Mouse (Mus musculus) bone marrow macrophage, adult 2 months (primary cell): Measurements from ENCODE around the gene Hjurp. TPM values are rescaled to one million over a fixed set of nuclear protein-coding genes. Genes with fewer than 3 reads are reported as not detected.

Source experiments
- H3K27ac ChIP-seq: 2 replicates; pipeline ENCODE4 v1.5.1; 2012; ENCODE audit warnings: low read depth, low read length; ENCODE audit not compliant: insufficient read depth
- H3K4me1 ChIP-seq: 2 replicates; pipeline ENCODE4 v1.6.1; 2012; ENCODE audit warnings: low read length; ENCODE audit not compliant: control insufficient read depth, insufficient read depth
- H3K4me3 ChIP-seq: 2 replicates; pipeline ENCODE4 v1.5.1; 2012; ENCODE audit warnings: mild to moderate bottlenecking, low read length, moderate library complexity; ENCODE audit not compliant: insufficient read depth
- CTCF ChIP-seq: IDR thresholded peaks from 2 replicates; pipeline ENCODE4 v1.5.1; 2012; ENCODE audit warnings: low read depth, mild to moderate bottlenecking, low read length, moderate library complexity
- POLR2A ChIP-seq: IDR thresholded peaks from 2 replicates; pipeline ENCODE4 v1.6.1; 2012; ENCODE audit warnings: mild to moderate bottlenecking, low read depth, low read length, borderline replicate concordance
- polyA plus RNA-seq: library from polyadenylated mRNA; stranded (reverse); fragments of >200 nt; gene quantifications from 2 replicates; pipeline ENCODE4 v1.2.4, GENCODE M21; 2012; ENCODE audit not compliant: missing spikeins, insufficient read depth, insufficient read length

Gene Hjurp
- polyA plus RNA-seq, 1 experiment, result 69.1 TPM

- H3K27ac ChIP-seq, result no peak overlapping the region
- TF ChIP-seq CTCF (no peak), POLR2A (no peak)
Measured at GRCm38 (mm10) chr1:88273326-88273725, 4.1 kb downstream of the Hjurp start.

GRCm38 (mm10) chr1:88272851-88273250, 4.6 kb downstream of the Hjurp start:
- no peak overlapping the region for H3K27ac ChIP-seq
- TF ChIP-seq CTCF, result no peak
- TF ChIP-seq POLR2A, result no peak
- H3K4me3 ChIP-seq, result no peak overlapping the region
- peaks cover 10% of the 10 kb centered on the region for H3K4me1 ChIP-seq

More at GRCm38 (mm10) chr1:88273326-88273725, 4.1 kb downstream of the Hjurp start:
- H3K4me1 ChIP-seq, result peaks cover 12% of the 10 kb centered on the region
- no peak overlapping the region for H3K4me3 ChIP-seq

GRCm38 (mm10) chr1:88269539-88270309, 7.7 kb downstream of the Hjurp start:
- TF ChIP-seq CTCF (no peak), POLR2A (no peak)
- no peaks in the 10 kb centered on the region for H3K4me1 ChIP-seq
- no peak overlapping the region for H3K27ac ChIP-seq
- H3K4me3 ChIP-seq, result no peak overlapping the region

- H3K4me1 ChIP-seq, result no peaks in the 10 kb centered on the region
- TF ChIP-seq CTCF (no peak), POLR2A (no peak)
- no peak overlapping the region for H3K4me3 ChIP-seq
- no peak overlapping the region for H3K27ac ChIP-seq
Measured at GRCm38 (mm10) chr1:88268070-88268469, 9.4 kb downstream of the Hjurp start.

GRCm38 (mm10) chr1:88267489-88267888, 9.9 kb downstream of the Hjurp start:
- TF ChIP-seq CTCF (no peak), POLR2A (no peak)
- H3K27ac ChIP-seq, result no peak overlapping the region
- peaks cover 5% of the 10 kb centered on the region for H3K4me1 ChIP-seq
- no peak overlapping the region for H3K4me3 ChIP-seq

- H3K27ac ChIP-seq, result no peak overlapping the region
- TF ChIP-seq CTCF, result no peak
- no peak for TF ChIP-seq POLR2A
Measured at GRCm38 (mm10) chr1:88266123-88266522, 11.3 kb downstream of the Hjurp start.

GRCm38 (mm10) chr1:88264869-88265240, 12.6 kb downstream of the Hjurp start:
- H3K4me3 ChIP-seq, result no peak overlapping the region
- no peak overlapping the region for H3K27ac ChIP-seq
- peaks cover 12% of the 10 kb centered on the region for H3K4me1 ChIP-seq
- no peak for TF ChIP-seq POLR2A
- TF ChIP-seq CTCF, result no peak

More at GRCm38 (mm10) chr1:88266123-88266522, 11.3 kb downstream of the Hjurp start:
- Histone ChIP-seq H3K4me1 (peaks cover 12% of the 10 kb centered on the region), H3K4me3 (no peak overlapping the region)

GRCm38 (mm10) chr1:88264237-88264868, 13.1 kb downstream of the Hjurp start:
- Histone ChIP-seq H3K4me1 (peaks cover 12% of the 10 kb centered on the region), H3K27ac (no peak overlapping the region), H3K4me3 (no peak overlapping the region)
- TF ChIP-seq POLR2A, result no peak
- no peak for TF ChIP-seq CTCF

GRCm38 (mm10) chr1:88263778-88264177, 13.7 kb downstream of the Hjurp start:
- H3K27ac ChIP-seq, result no peak overlapping the region
- H3K4me3 ChIP-seq, result no peak overlapping the region
- TF ChIP-seq CTCF, result no peak
- TF ChIP-seq POLR2A, result no peak
- peaks cover 12% of the 10 kb centered on the region for H3K4me1 ChIP-seq

- Histone ChIP-seq H3K4me3 (no peak overlapping the region), H3K27ac (no peak overlapping the region), H3K4me1 (peaks cover 12% of the 10 kb centered on the region)
- no peak for TF ChIP-seq POLR2A
- TF ChIP-seq CTCF, result no peak
Measured at GRCm38 (mm10) chr1:88262961-88263360, 14.5 kb downstream of the Hjurp start.
